Mouse (Mus musculus): ENCODE results near the gene Faf1.

Gene Faf1

GRCm38 (mm10) chr4:109782577-109783114 lies 106.3 kb downstream of the Faf1 start:
- in situ Hi-C loops (cut with MseI, MboI): no loop called here

- in situ Hi-C loops (cut with MseI, MboI): no loop called here
These were observed 113.1 kb downstream of the Faf1 start for GRCm38 (mm10) chr4:109789347-109790001.

- in situ Hi-C loops (cut with MseI, MboI): no loop called here
These were observed 115.9 kb downstream of the Faf1 start for GRCm38 (mm10) chr4:109792331-109792730.

DNA sequence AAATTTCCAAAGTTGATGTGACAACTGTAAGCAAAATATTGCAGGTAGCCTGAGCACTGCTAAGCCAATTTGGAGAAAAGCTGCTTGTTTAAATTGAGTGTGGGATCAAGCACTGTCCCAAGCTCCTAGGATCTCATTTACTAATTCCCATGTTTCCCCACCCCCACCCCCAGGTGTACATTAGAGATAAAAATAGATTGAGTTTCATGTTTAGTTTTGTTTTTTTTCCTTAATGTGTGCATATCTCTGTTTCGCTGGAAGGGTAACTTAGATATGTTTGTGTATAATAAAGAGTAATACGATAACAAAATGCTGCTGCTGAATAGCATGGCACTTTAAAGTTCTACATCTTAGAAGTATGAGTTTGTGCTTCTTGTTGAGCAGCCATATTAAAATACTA lies 116.7 kb downstream of the Faf1 start:
- in situ Hi-C loops (cut with MseI, MboI): no loop called here

DNA sequence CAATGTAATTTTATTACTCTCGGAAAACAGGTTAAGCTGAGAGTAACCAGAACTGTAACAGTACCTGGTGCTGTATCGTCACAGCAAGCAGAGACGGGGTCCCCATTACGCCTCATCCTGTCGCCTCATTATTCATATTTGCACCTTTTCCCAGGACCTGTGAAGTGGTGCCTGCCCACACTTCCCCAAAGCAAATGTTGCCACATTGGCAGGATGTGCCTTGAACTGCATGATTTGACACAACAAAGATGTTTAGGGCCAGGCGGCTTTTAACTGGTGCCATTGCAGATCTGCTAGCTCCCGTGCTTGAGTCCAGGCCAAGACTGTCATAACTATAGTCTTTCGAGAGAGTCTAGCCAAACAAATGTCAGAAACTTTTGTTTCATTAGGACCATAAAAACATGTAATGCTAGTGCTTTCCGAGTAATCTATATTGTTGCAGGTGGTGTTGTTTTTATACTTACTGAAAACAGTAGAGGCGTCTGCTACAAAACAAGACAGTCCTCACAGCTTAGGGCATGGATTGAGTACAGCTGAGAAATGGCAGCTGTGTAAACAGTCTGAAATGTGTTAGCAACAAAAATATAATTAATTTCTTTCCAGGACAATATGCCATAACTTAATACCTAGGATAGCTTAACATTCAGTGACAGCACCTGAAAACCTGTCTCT lies 121.3 kb downstream of the Faf1 start:
- in situ Hi-C loops (cut with MseI, MboI): no loop called here

GRCm38 (mm10) chr4:109806408-109806807 lies 130.0 kb downstream of the Faf1 start:
- in situ Hi-C loops (cut with MseI, MboI): no loop called here

- in situ Hi-C loops (cut with MseI, MboI): no loop called here
These were observed 138.8 kb downstream of the Faf1 start for GRCm38 (mm10) chr4:109815161-109815560.

GRCm38 (mm10) chr4:109815592-109815991 lies 139.2 kb downstream of the Faf1 start:
- in situ Hi-C loops (cut with MseI, MboI): no loop called here

DNA sequence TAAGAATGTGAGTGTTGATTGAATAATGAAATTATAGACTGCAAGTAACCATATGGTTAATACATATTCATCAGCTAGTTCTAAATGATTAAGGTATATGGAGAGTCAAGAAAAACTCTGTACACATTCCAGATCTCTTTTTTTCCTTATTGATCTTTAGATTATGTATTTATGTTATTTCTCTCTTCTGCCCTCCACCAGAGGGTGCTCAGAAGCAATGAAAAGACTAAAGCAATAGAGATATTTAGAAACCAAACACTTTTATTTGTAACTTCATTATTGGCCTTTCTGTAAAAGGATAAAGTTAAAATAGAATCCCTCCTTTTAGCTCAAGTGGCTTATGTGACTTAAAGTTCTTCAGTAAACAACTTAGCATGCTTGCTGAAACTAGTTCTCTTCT lies 143.1 kb downstream of the Faf1 start:
- in situ Hi-C loops (cut with MseI, MboI): no loop called here

DNA sequence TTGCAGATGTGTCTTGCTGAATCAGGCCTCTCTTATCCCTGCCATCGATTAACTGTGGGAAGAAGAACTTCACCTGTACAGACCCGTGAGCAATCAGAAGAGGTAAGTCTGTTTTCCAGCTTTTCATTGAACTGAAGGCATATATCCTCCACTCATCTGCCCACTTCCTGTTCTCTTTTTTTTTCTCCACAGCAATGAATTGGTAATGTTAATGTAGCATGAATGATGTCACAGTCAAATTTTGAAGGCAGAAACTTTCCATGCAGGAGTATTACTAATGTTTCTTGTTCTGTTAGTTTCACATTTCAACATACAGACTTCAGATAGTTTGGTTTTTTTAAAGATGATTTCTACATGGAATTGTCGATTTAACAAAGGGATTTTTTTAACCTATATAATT lies 153.4 kb downstream of the Faf1 start:
- in situ Hi-C loops (cut with MseI, MboI): no loop called here

DNA sequence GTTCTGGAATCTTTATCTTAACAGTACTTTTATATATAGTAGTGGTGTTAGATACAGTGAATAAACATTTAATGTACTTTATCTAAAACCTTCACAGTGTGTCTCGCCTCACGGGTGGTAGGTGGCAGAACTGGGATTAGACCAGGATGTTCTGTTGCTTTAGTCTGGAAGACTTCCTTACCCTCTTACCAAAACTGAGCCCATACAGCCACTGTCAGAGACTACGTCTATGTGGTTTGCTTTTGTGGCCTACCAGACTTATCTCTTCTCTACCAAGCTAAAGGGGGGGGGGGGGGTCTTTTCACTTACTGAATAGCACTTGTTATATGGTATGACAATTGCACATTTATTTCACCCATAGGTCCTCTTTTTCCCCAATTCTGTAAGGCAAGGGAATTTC lies 181.5 kb downstream of the Faf1 start:
- in situ Hi-C loops (cut with MseI, MboI): no loop called here

DNA sequence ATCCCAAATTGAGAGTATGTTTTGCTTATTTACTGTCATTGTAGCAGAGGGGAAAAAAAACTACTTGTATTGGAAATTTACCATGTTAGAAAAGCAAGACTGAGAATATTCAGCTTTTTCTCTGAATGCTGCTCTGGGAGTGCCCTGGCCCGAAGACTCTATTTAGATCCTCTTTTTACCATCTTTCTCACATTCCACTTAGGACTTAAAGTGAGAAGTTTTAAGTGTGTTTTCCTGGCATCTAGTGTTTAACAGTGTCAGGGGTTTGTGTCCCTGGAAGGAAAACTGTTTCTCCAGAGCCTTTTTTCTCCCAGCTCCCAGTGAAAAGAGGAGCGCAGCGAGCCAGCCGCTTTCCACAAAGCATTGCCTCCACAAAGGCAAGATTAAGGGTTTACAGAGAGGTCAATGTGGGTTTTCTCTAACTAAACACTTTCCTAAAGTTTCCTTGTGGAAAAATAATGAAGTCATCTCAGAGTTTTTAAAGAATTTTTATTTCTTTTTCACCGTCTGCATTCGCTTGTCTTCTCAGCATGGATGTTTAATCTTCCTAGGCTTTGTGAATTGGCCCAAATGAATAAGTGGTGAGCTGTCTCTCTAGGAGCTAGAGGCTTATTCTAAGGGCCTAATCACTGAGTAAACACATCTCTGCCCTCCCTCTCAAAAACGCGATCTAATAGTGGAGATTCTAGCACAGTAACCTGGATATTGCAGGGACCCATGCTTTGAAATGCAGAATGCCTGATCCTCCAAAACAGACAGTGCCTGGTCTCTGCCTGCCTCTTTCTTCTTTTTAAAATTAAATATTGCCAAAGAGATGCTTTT lies 182.4 kb downstream of the Faf1 start:
- in situ Hi-C loops (cut with MseI, MboI): no loop called here

- in situ Hi-C loops (cut with MseI, MboI): no loop called here
These were observed 183.0 kb downstream of the Faf1 start for GRCm38 (mm10) chr4:109859401-109859800.

DNA sequence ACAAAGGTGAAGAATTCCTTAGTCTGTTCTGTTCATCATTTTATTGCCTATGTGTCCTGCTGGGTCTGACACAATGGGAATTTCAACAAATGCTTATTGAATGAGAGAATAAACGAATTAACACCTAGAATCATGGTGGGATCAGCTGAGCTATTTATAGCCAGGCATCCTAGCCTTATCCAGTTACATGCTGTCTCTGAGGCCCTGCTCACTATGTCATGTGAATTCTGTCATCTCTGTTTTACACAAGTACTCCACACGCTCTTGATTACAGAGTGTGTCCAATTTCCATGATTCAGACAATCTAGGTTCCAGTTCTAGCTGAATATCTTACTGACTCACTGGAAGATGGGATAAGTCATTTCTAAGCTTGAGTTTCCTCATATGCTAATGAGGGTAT lies 183.9 kb downstream of the Faf1 start:
- in situ Hi-C loops (cut with MseI, MboI): no loop called here

GRCm38 (mm10) chr4:109862271-109862670 lies 185.9 kb downstream of the Faf1 start:
- in situ Hi-C loops (cut with MseI, MboI): no loop called here

- in situ Hi-C loops (cut with MseI, MboI): no loop called here
These were observed 186.6 kb downstream of the Faf1 start for GRCm38 (mm10) chr4:109863021-109863420.

GRCm38 (mm10) chr4:109868897-109869484 lies 192.6 kb downstream of the Faf1 start:
- in situ Hi-C loops (cut with MseI, MboI): no loop called here

GRCm38 (mm10) chr4:109884333-109884732 lies 207.9 kb downstream of the Faf1 start:
- in situ Hi-C loops (cut with MseI, MboI): no loop called here

DNA sequence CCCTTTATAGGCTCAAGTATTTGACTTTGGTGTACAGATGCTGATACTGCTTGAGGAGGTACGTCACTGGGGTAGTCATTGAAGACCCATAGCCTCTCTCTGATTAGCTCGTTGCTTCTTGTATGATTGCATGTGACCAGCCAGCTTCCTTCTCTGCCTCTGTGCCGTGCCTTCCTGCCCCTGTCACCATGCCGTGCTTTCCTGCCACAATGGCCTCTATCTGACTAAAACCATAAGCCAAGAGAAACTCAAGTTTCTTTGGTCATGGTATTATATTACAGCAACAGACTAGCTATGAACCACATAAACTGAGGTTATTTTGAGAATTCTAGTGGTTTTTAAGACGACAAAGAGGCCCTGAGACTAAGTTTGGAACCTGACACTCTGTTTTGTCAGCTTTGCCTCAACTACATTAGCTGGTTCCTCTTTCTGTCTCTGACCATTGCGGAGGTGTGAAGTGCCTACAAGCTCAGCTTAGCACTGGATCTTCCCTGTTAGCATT lies 211.5 kb downstream of the Faf1 start:
- in situ Hi-C loops (cut with MseI, MboI): no loop called here

DNA sequence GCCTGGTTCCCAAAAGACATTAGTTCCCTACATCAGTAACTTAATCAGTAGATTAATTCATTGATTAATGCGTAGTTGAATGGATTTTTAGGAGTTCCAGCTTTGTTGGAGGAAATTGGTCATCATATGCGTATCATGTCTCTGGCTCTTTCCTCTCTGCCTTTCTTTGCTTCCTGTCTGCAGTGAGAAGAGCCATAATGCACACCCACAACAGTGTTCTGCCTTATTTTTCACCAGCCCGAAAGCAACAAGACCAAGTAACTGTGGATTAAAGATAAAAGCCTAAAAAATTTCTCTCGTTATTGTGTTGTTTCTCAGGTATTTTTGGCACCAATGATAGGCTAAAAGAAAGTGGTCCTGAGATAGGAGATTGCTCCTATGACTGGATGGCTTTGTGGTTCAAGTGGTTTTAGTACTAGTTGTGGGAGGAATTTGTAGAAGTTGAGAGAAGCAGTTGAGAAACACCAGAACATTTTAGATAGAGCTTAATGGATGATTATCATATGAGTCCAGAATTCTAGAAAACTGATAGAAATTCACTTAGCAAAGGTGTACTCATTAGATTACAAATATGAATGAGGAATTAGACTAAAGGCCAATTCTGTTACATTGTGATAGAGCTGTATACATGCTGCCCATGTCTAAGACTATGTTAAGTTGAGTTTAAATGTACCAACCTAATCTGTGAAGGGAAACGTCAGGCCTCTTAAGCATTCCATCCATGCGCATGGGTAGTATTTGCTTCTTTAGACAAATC lies 221.6 kb downstream of the Faf1 start:
- in situ Hi-C loops (cut with MseI, MboI): no loop called here

GRCm38 (mm10) chr4:109901076-109901475 lies 224.7 kb downstream of the Faf1 start:
- in situ Hi-C loops (cut with MseI, MboI): no loop called here

Measured in mouse trophoblast stem cell (cell line).